Comparison of ENCODE assay signal across 8 mouse cellular contexts in genomic region chr1:55383114-55383773, GRCm38 (mm10). TPM values are rescaled to one million over a fixed set of nuclear protein-coding genes. Genes with fewer than 3 reads are reported as not detected.
DNase-seq lines count a peak whose midpoint lies in the region; ATAC-seq and TF ChIP-seq lines count a peak whose summit lies in the region.

No protein-coding gene starts in this region.

- no peaks in the 10 kb centered on the region for H3K27me3 ChIP-seq in embryonic facial prominence, embryonic 14.5 days (replicated peaks; ENCODE audit: control insufficient read depth, insufficient read depth, low read length)
- no peaks in the 10 kb centered on the region for H3K27me3 ChIP-seq in heart, embryonic 12.5 days (replicated peaks)
- H3K27me3 ChIP-seq in lung, embryonic 14.5 days (ENCODE audit: insufficient read depth, low read length) = no peaks in the 10 kb centered on the region
- no peaks in the 10 kb centered on the region for H3K27me3 ChIP-seq in neural tube, embryonic 15.5 days (replicated peaks)

- H3K9me3 ChIP-seq in embryonic facial prominence, embryonic 14.5 days (ENCODE audit: control insufficient read depth, low read length) = no peaks in the 10 kb centered on the region
- H3K9me3 ChIP-seq in heart, embryonic 12.5 days (replicated peaks) = no peaks in the 10 kb centered on the region
- no peaks in the 10 kb centered on the region for H3K9me3 ChIP-seq in lung, embryonic 14.5 days (ENCODE audit: low read depth, low read length)
- no peaks in the 10 kb centered on the region for H3K9me3 ChIP-seq in neural tube, embryonic 15.5 days (replicated peaks)

- no peak overlapping the region for H3K4me2 ChIP-seq in embryonic facial prominence, embryonic 14.5 days (ENCODE audit: low read depth, low read length)
- no peak overlapping the region for H3K4me2 ChIP-seq in heart, embryonic 12.5 days
- no peak overlapping the region for H3K4me2 ChIP-seq in lung, embryonic 14.5 days
- H3K4me2 ChIP-seq in neural tube, embryonic 15.5 days = no peak overlapping the region; the same call in 1 of the 2 replicates

- no peaks in the 10 kb centered on the region for H3K4me1 ChIP-seq in embryonic facial prominence, embryonic 14.5 days (ENCODE audit: control insufficient read depth, insufficient read depth, low read length)
- no peaks in the 10 kb centered on the region for H3K4me1 ChIP-seq in heart, embryonic 12.5 days (replicated peaks)
- no peaks in the 10 kb centered on the region for H3K4me1 ChIP-seq in lung, embryonic 14.5 days (ENCODE audit: insufficient read depth)
- no peaks in the 10 kb centered on the region for H3K4me1 ChIP-seq in neural tube, embryonic 15.5 days

- H3K27ac ChIP-seq in embryonic facial prominence, embryonic 14.5 days (replicated peaks; ENCODE audit: low read depth, low read length) = no peak overlapping the region
- H3K27ac ChIP-seq in heart, embryonic 12.5 days (ENCODE audit: poor library complexity, severe bottlenecking) = no peak overlapping the region
- no peak overlapping the region for H3K27ac ChIP-seq in lung, embryonic 14.5 days (ENCODE audit: low read depth)
- H3K27ac ChIP-seq in neural tube, embryonic 15.5 days (replicated peaks) = no peak overlapping the region

- no peak overlapping the region for H3K4me3 ChIP-seq in embryonic facial prominence, embryonic 14.5 days (ENCODE audit: low read depth, low read length)
- no peak overlapping the region for H3K4me3 ChIP-seq in heart, embryonic 12.5 days
- no peak overlapping the region for H3K4me3 ChIP-seq in lung, embryonic 14.5 days (ENCODE audit: low read depth, low read length)
- no peak overlapping the region for H3K4me3 ChIP-seq in neural tube, embryonic 15.5 days (replicated peaks)

- H3K36me3 ChIP-seq in embryonic facial prominence, embryonic 14.5 days (ENCODE audit: control insufficient read depth, insufficient read depth, low read length) = no peaks in the 10 kb centered on the region
- no peaks in the 10 kb centered on the region for H3K36me3 ChIP-seq in heart, embryonic 12.5 days
- no peaks in the 10 kb centered on the region for H3K36me3 ChIP-seq in lung, embryonic 14.5 days (ENCODE audit: insufficient read depth)
- H3K36me3 ChIP-seq in neural tube, embryonic 15.5 days = no peaks in the 10 kb centered on the region

- peak; percentile 60 to 76 for DNase-seq in CD8-positive naive resting alpha-beta T cell, adult 2 months (ENCODE audit: low read depth in 2 of 2, low spot score in 2 of 2)
- peak; percentile 51 to 64 for DNase-seq in adrenal gland, postnatal 4 days (ENCODE audit: low spot score in 2 of 2)
- DNase-seq in embryonic facial prominence, embryonic 14.5 days (ENCODE audit: low spot score) = peak; percentile 88
- peak; percentile 89 for DNase-seq in kidney, postnatal 10 days
- peak; percentile 91 for DNase-seq in lung, embryonic 14.5 days
- peak; percentile 74 for DNase-seq in thymus, postnatal 0 days (ENCODE audit: low spot score)

- ATAC-seq in embryonic facial prominence, embryonic 14.5 days (ENCODE audit: low read depth) = 0 out of 2 replicates have a peak, but pooled peaks have one; percentile 79
- ATAC-seq in heart, embryonic 12.5 days (ENCODE audit: insufficient number of reproducible peaks, low FRiP score) = peak; percentile 57; the same call in 1 of the 2 replicates
- ATAC-seq in lung, embryonic 14.5 days (ENCODE audit: insufficient read depth) = peak; percentile 79
- ATAC-seq in neural tube, embryonic 15.5 days (ENCODE audit: low FRiP score) = peak; percentile 87

- H3K9ac ChIP-seq in embryonic facial prominence, embryonic 14.5 days (ENCODE audit: low read depth, low read length) = no peak overlapping the region
- no peak overlapping the region for H3K9ac ChIP-seq in heart, embryonic 12.5 days
- no peak overlapping the region for H3K9ac ChIP-seq in lung, embryonic 14.5 days
- no peak overlapping the region for H3K9ac ChIP-seq in neural tube, embryonic 15.5 days (replicated peaks)

- WGBS in embryonic facial prominence, embryonic 14.5 days = 15% methylated on average over 9 of the region's 9 CpGs
- 16% methylated on average over 9 of the region's 9 CpGs for WGBS in heart, embryonic 12.5 days
- 17% methylated on average over 9 of the region's 9 CpGs for WGBS in lung, embryonic 14.5 days
- 9% methylated on average over 9 of the region's 9 CpGs for WGBS in neural tube, embryonic 15.5 days

- peak; percentile 92 for TF ChIP-seq CTCF in lung, embryonic 14.5 days (IDR thresholded peaks at IDR 0.05; ENCODE audit: low read depth)

RNA-seq across cellular contexts. Expression of gene Boll, which starts 20.0 kb away (rescaled TPM):
- total RNA-seq in adrenal gland, postnatal 4 days (2021) = 1 to 10 TPM; 1.5 to 1.9 TPM
- polyA plus RNA-seq in embryonic facial prominence, embryonic 14.5 days (2014; fragmentation: Nextera tagmentation; extraction: Ambion mirVana) = 0.17 and 1.4 TPM in 2 replicates
- 0.51 and 1.3 TPM in 2 replicates for polyA plus RNA-seq in heart, embryonic 12.5 days (2016; fragmentation: Nextera tagmentation; extraction: Ambion mirVana)
- polyA plus RNA-seq in lung, embryonic 14.5 days (2014; fragmentation: Nextera tagmentation; extraction: Ambion mirVana) = 0.32 TPM in 1 of 2 replicates, not detected in the other
- 0.10 and 0.29 TPM in 2 replicates for polyA plus RNA-seq in neural tube, embryonic 15.5 days (2015; fragmentation: Nextera tagmentation; extraction: Ambion mirVana)
- polyA plus RNA-seq in thymus, postnatal 0 days (2015; fragmentation: Nextera tagmentation; extraction: Ambion mirVana) = 1.0 and 1.1 TPM in 2 replicates

RNA-seq across cellular contexts. Expression of gene Plcl1, which starts 22.5 kb away (rescaled TPM):
- 10 to 100 TPM in 1 of 2 experiments, 1 to 10 TPM in 1; 7.8 to 11.7 TPM for total RNA-seq in adrenal gland, postnatal 4 days (2021)
- 2.4 TPM in 2 replicates for polyA plus RNA-seq in embryonic facial prominence, embryonic 14.5 days (2014; fragmentation: Nextera tagmentation; extraction: Ambion mirVana)
- polyA plus RNA-seq in heart, embryonic 12.5 days (2016; fragmentation: Nextera tagmentation; extraction: Ambion mirVana) = 0.77 and 0.80 TPM in 2 replicates
- polyA plus RNA-seq in lung, embryonic 14.5 days (2014; fragmentation: Nextera tagmentation; extraction: Ambion mirVana) = 1.9 and 2.1 TPM in 2 replicates
- polyA plus RNA-seq in neural tube, embryonic 15.5 days (2015; fragmentation: Nextera tagmentation; extraction: Ambion mirVana) = 3.4 and 4.1 TPM in 2 replicates
- 2.1 and 2.9 TPM in 2 replicates for polyA plus RNA-seq in thymus, postnatal 0 days (2015; fragmentation: Nextera tagmentation; extraction: Ambion mirVana)
